Mouse (Mus musculus) testis, postnatal 14 days (tissue): Measurements from ENCODE around the gene Cd34.

Experiments
- DNase-seq: peaks from one replicate; pipeline ENCODE4 v3.0.0; 2021; ENCODE audit warnings: low spot score

Gene Cd34

DNA sequence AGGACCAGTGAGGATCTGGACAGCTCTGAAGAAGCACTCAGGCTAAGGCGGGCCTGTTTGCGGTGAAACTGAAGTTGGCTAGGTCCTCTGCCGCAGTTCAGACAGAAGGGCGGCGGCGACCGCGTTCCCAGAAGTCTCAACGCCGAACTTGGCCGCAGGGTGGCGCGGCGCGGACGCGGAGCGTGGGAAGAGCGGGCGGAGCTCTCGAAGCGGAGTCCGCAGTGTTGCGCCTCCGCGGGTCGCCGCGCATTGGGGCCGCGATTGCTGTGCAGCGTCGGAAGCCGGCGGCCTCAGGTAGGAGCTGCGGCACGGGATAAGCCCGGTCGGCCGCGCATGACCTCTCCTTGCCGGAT lies 37.5 kb downstream of the Cd34 start:
- DNase-seq: peak; percentile 86

DNA sequence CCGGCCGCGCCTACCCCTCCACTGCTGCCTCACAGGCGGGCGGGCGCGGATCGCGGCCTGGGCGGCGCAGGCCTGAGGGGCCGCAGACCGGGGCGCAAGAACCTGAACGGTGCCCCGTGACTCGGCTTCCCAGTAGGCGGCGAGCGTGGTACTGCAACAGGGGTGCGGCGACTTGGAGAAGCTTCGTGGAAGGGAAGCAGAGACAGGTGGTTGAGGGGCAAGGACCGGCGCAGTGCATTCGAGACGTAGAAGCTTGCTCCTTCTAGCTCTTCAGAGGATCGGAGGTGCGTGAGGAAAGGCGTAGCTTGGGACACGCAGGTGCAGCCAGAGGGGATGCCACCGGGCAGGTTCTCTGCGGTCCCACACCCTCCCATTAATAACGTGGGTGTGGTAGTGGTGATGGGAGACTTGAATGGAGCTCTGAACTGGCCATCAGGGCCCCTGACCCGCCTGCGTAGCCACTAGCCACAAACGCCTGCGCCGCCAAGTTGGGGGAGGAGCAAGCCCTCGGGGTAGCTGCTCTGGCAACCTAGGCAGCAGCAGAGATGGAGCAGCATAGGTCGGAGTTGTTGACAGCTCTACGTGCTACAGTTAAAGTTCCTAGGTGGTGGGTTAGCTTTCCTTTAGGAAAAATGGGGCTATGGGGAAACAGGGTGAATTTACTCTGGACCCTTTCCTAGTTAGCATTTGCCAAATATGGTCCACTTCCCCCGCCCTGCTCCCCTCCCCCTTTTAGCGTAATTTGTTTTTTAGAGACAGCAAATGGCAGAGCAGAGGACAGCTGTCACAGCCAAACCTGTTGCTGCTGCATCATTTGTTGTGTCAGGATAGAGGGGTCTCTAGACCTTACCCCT lies 38.1 kb downstream of the Cd34 start:
- peak; percentile 56 for DNase-seq

DNA sequence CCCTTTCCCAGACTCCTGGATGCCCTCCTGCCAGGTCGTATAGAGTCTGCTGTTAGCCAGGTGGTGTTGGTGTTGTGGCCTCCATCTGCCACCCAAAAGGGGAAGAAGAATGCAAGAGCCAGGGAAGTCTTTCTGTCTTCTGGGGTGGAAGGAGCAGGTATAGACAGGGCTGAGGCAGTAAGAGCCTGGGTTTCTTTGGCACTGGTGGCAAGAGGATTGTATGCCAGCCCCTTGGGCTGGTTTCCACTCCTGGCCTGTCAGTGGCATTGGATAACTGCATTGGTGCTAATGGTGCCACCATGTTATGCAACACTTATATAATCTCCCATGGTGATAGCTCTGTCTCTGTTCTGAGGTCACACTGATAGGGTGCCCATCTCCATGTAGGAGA lies 38.7 kb downstream of the Cd34 start:
- no peak for DNase-seq

DNA sequence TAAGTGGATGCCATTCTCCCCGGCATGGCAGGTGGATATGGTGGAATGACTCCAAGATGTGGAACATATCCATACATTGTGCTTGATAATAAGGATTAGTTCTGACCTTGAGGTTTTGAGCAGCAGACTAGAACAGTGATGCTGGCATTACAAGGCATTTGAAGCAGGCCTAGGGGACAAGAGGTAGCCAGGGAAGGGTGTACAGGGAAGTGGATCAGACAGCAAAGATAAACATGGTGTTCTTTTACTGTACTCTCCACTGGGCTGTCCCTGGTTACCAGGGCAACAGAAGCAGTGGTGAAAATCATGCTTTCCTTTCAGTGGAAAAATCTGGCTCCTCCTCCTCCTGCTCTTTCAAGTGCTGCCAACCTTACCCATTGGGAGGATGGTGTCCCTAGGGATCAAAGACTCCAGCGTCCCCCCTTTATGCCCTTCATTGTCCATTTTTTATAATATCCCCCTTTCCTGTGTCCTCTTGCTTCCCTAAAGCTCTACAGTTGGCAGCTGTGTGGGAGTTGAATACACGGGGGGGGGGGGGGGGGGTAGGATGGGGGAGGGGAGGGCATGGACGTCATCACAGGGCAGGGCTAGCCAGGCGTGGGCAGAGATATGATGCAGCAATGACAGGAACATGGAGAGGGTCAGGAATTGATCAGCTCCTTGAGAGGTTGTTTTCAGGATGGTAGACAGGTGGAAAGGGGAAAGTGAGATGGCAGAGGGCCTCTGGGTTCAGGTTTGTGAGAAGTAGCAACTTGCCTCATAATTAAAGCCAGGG lies 39.5 kb downstream of the Cd34 start:
- DNase-seq: no peak

DNA sequence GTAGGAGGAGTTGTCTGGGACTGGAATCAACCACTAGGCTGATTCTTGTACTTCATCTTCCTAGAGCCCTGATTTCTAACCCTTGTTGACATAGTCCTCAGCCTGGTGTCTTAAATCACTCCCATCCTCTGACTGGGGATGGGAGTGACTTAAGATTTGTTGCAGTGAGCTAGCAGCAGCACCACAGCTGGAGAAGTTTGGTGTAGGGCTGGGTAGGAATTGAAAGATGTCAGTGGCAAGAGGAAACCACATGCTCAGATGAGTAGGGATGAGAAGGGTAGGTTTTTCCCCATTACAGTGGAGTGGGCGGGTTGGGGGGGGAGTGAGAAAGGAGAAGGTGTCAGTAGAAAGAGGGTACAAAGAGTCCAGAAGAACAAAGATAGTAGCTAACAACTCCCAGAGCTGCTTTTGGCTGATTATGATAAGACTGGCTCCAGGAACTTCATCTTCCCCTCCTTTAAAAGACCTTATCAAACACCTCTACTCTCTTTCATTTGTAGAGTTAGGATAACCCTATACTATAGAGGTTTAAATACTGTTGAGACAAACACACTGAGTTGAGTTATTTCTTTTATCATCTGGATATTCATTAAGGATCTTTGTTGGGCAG lies 42.3 kb downstream of the Cd34 start:
- DNase-seq: no peak

DNA sequence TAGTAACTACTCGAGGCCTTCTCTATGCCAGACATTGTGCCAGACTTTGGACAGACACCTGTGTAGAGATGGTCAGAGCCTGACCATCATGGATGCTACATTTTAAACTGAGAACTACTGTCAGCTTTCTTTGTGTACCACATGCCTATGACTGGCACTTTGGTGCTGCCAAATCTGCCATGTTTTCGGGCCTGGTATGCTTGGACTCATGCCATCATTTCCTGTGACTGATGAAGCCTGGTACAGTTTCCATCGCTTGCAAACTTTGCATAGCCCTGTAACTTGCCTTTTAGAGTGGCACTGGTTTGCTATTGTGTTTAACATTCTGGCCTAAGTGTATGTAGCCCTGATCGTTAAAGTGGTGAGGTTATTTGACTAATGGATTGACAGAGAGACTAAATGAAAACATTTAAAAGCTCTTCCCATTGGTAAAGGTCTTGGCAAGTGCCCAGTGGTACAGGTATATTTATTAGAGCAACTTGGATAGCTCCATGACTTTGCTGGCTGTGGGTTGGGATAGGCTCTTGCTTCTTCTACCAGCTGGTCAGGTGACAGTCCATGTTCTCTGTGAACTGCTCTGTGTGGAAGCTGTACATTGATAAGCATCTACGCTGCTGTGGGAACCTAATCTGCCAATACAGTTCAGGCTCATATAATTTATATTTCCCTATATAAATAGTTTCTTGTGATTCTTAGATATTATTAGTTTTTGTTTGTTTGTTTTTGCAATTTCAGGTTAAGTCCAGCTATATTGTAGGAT lies 44.5 kb downstream of the Cd34 start:
- DNase-seq: no peak

DNA sequence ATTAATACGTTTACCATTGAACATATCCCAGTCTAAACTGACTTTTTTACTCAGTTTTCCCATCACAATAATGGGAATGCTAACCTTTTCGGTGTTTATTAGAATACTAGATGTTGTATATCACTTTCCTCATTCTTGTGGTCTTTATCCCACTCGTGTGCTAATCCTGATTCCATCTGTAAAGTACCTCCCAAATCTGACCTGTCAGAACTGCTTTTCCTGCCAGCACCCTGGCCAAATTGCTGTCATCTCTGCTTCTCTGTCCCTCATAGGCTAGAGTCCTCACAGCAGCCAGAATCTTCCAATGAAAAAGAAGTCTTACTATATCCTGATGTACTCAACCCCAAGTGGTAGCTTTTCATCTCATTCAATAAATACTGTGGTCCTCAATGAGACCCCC lies 46.3 kb downstream of the Cd34 start:
- DNase-seq: no peak

DNA sequence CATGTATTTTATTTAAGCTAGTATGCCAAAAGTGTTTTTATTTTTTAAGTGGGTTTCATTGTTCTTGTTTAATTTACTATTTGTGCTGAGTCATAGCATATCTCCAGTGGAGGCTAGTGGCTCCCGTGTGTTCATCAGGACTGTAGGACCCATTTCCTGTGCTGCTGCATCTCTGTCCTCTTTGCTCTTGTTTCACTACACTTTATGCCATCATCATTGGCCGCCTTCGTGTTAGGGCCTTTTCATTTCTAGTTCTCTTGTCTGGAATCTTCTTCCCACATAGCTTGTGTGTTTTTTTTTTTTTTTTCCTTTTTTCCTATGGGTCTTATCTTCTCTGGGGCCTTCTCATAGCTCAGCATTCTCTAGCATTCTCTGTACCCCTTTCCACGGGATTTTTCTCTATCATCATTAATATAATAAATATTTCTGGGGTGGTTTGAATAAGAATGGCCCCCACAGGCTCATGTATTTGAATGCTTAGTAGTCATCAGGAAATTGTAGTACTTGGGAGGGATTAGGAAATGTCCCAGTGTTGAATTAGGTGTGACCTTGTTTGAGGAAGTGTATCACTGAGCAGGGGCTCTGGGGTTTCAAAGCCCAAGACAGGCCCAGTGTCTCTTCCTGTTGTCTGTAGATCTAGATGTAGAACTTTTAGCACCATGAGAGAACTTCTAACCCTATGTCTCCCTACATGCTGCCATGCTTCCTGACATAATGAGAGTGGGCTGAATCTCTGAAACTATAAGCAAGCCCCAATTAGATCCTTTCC lies 47.0 kb downstream of the Cd34 start:
- DNase-seq: no peak

DNA sequence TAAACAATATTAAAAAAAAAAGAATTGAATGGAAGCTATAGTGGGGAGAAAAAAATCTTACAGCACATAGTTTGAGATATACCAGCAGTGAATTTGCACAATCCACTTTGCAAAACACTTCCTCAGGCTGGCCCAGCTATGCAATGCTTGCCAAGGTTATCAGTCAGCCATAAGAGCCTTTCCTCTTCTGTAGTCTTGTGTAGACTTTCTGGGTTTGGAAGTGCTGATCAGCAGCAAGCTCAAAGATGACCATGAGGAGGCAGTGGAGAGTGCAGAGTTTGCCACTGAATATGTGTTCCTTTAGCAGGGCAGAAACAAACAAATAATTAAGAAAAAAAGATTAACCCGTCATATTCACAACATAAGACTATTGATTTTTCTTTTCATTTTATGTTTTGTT lies 50.4 kb downstream of the Cd34 start:
- no peak for DNase-seq

DNA sequence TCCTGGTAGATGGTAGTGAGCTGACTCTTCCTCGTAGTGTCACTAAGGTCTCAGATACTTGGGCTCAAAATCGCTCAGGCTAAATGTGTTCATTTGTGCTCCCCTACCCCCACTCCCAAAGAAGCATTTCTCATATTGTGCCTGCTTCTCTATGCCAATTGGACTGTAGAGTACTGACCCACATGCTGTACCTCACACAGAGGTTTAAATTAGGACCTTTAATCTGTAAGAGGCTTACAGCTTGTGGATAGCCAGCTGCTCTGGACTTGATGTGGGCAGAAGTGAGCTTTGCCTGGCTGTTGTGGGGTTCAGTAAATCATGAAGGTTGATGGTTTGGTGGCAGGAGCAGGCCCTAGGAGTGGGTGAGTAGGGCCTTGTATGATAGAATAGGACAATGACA lies 52.4 kb downstream of the Cd34 start:
- no peak for DNase-seq

DNA sequence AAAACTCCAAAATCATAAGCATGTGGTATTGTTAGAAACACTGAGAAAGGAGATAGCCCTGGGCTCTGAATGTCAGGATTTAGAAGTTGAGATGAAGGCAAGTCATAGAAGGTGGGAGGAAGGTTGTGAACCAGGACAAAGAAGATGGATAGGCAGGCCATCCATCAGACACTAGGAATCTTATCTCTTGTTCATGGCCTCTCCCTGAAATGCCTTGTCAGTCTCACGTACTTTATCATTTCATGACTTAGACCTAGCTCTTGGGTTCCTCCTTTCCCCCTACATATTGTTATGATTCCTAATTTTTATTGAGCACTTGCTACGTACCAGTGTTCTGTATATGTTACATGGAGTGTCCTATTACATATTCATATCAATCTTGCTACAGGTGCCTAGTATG lies 53.0 kb downstream of the Cd34 start:
- no peak for DNase-seq

DNA sequence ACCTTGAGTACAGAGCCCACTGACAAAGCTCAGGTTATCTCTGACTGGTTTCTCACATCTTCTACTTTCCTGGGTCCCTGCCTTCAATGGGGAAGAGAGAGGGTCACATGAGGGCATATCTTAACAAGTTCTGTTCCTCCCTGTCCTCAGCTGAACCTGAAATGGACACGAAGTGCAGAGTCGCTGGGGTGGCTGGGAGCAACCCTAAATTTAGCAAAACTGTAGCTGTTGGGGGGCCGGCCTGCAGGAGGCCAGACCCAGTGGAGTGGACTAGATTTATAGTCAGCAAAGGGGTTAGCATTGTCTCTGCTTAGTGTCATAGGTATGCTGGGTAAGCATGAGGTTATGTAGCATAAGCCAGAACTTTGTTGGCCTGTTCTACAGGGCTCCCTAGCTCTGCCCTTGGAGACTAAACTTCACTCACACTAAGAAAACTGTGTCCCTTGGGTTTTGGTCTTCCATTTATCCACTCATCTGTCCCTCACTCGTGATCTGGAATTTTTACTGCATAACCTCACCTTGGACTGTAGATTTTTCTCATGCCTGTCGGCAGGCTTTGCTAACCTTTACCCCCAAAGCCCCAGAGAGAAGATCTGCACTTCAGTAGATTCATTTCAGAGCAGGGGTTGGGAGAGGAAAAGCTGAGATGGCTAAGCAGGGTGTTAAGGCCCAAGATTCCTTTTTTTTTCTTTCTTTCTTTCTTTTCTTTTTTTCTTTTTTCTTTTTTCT lies 54.1 kb downstream of the Cd34 start:
- DNase-seq: peak; percentile 23

DNA sequence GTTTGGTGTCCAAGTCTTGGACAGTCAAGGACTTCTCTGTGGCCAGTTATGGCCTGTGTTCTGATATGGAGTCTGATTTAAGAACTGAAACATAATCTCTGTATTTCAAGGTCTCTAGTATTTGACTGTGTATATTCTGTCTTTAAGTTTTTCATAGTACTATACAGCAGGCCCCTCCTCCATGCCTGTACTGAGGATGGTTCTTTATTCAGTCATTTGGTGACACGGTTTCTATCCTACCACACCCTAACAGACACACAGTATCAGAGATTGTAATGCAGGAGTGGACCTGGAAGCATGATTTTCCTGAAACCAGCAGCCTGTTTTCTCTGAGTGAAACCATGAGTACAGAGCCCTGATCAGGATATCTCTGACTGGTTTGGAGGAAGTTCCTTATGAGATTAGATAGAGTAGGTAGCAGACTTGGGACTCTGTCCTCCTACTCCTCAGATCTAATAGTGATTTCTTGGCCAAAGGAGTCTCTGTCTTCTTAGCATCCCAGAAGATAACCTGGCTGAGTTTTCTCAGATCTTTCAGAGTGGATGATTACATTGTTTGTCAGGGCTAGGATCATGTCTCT lies 54.9 kb downstream of the Cd34 start:
- DNase-seq: no peak

DNA sequence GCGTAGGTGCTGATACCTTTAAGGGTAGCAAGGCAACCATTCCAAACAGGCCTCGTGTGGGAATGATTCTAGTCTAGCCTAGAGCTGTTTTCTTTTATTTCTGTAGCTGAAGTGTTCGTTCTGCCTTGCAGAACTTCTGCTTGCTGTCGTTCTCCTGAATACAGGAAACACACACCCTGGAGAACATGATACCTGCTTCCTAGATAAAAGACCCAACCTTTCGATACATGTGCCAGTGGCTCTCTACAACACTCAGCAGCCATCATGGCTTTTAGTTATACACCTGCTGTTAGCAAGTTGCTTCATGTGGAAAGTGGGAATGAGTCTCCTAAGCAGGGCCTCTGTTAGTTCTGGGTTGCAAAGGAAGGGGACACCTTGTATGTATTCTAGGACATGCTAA lies 55.6 kb downstream of the Cd34 start:
- DNase-seq: no peak

DNA sequence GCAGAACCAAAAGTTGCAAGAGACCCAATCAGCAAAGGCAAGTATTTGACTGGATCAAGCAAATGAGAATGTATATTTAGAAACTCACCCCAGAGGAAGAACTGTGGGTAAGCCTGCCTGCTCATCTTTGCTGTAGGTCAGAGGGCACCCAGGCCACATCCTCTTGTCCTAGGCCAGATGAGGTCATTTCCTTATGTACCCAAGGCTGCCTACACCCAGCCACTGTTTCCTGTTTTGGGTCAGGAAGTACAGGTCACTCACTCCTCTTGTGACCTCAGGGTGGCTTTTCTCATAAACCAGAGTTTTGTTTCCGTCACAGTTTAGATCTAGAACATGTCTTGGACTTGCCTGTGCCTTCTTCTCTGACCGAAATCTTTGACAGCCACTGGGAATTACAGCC lies 56.6 kb downstream of the Cd34 start:
- DNase-seq: no peak

DNA sequence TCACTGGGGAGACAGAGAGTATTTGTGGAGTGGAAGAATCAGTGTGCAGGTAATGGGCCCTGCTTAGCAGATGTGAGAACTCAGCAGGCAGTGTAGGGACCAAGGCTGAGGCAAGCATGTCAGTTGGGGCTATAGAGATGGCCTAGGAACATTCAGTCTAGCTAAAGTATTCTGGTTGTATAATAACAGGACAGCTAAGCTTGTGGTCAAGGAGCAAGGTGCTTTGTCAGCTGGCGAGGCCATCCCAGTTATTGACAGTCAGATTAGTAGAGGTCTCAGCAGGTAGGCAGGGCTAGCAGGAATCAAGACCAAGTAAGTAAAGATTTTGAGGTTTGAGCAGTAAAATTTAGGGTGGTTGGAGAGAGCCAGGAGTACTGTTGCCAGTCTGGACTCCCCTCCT lies 59.8 kb downstream of the Cd34 start:
- DNase-seq: no peak

DNA sequence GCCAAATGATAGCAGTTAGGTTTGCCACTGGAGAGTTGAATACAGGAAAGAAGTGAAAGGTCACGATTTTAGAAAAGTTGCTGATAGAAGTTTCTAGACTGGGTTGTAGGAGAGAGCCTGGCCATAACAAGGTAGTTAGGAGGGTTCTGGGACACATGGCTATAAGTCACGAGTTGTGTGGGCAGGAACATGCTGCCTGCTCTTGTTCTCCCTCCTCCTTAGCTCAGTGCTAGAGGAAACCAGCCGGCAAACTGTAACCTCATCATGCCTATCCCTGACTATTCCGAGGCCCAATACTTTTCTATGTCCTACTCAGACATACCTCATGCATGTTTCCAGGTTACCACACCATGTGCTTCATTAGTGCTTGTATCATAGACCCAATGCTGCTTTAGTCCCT lies 64.7 kb downstream of the Cd34 start:
- DNase-seq: no peak

DNA sequence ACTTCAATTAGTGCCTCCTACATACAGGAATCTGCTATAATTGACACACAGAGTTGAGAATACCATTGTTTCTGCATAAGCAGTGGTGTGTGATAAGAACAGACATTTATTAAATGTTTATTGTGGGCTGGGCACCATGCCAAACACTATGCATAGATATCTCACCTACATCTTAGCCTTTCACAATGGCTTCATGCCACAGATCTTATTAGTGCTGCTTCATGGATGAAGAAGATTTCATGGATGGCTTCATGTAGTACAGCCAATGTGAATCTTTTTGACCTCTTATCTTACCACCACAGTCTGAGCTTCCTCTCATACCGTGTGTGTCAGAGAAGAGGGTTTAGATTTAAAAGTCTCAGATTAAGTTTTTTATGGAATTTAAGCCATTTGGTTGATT lies 65.6 kb downstream of the Cd34 start:
- no peak for DNase-seq

DNA sequence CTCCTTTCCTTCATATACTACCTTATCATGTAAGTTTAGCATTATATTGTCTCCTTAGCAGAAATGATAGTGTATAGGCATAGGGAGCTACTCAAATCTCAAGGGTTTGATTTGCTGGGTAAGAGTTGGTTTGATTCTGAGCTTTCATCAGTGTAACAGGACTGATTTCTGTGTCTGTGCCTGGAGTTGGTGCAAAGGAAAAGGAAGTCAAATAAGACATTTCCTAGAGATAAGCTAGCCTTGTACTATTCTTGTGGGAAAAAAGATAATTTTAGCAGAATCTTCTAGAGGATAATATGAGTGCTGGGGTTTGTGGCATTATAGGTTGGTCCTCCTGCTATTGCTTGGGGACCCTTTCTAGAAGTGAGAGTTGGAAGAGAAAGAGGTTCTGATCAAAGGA lies 67.6 kb downstream of the Cd34 start:
- DNase-seq: no peak
